Mouse (Mus musculus) testis, adult 2 months (tissue): ENCODE measurements around the gene Esrrg. TPM values are rescaled to one million over a fixed set of nuclear protein-coding genes. Genes with fewer than 3 reads are reported as not detected.

Experiments used
- H3K27ac ChIP-seq: fragments of 200-500 bp; 2 replicates; pipeline ENCODE4 v1.5.1; 2012; ENCODE audit warnings: low read depth, low read length; ENCODE audit not compliant: control insufficient read depth, insufficient read depth
- H3K27me3 ChIP-seq: fragments of 200-500 bp; 2 replicates; pipeline ENCODE4 v1.6.1; 2012; ENCODE audit warnings: mild to moderate bottlenecking, low read length, moderate library complexity; ENCODE audit not compliant: control insufficient read depth, insufficient read depth
- H3K36me3 ChIP-seq: fragments of 200-500 bp; 2 replicates; pipeline ENCODE4 v1.6.1; 2012; ENCODE audit warnings: mild to moderate bottlenecking, low read length; ENCODE audit not compliant: control insufficient read depth, insufficient read depth
- H3K4me1 ChIP-seq: fragments of 200-500 bp; 2 replicates; pipeline ENCODE4 v1.6.1; 2012; ENCODE audit warnings: low read length; ENCODE audit not compliant: control insufficient read depth, insufficient read depth
- H3K4me3 ChIP-seq: fragments of 200-500 bp; 2 replicates; pipeline ENCODE4 v1.5.1; 2012; ENCODE audit warnings: low read depth, mild to moderate bottlenecking, low read length, moderate library complexity, mixed read lengths; ENCODE audit not compliant: control insufficient read depth
- CTCF ChIP-seq: fragments of 200-500 bp; IDR thresholded peaks from 2 replicates; pipeline ENCODE4 v1.5.1; 2012; ENCODE audit warnings: low read depth, mild to moderate bottlenecking, inconsistent platforms, low read length, moderate library complexity; ENCODE audit not compliant: control insufficient read depth, insufficient read depth, insufficient replicate concordance
- POLR2A ChIP-seq: fragments of 200-500 bp; IDR thresholded peaks from 2 replicates; pipeline ENCODE4 v1.6.1; 2012; ENCODE audit warnings: low read depth, mild to moderate bottlenecking, inconsistent platforms, low read length, moderate library complexity; ENCODE audit not compliant: control insufficient read depth
- polyA plus RNA-seq: library from polyadenylated mRNA; depleted of rRNA; stranded (reverse); fragments of >200 nt; gene quantifications from 2 replicates; pipeline ENCODE4 v1.2.3, GENCODE M21; 2012

Esrrg gene
- polyA plus RNA-seq, 1 experiment: 0.28 TPM

GRCm38 (mm10) chr1:188080261-188080875, 471.8 kb downstream of the Esrrg start:
- Histone ChIP-seq H3K4me1 (no peaks in the 10 kb centered on the region), H3K36me3 (no peaks in the 10 kb centered on the region), H3K27me3 (no peaks in the 10 kb centered on the region), H3K4me3 (no peak overlapping the region), H3K27ac (no peak overlapping the region)
- TF ChIP-seq POLR2A (no peak), CTCF (no peak)

- Histone ChIP-seq H3K4me1 (no peaks in the 10 kb centered on the region), H3K4me3 (no peak overlapping the region), H3K27ac (no peak overlapping the region), H3K27me3 (no peaks in the 10 kb centered on the region), H3K36me3 (no peaks in the 10 kb centered on the region)
- TF ChIP-seq CTCF (no peak), POLR2A (no peak)
Measured at GRCm38 (mm10) chr1:188082665-188083640, 474.4 kb downstream of the Esrrg start.

- Histone ChIP-seq H3K27me3 (no peaks in the 10 kb centered on the region), H3K4me1 (no peaks in the 10 kb centered on the region), H3K4me3 (no peak overlapping the region), H3K36me3 (no peaks in the 10 kb centered on the region), H3K27ac (no peak overlapping the region)
- TF ChIP-seq CTCF (no peak), POLR2A (no peak)
Measured at GRCm38 (mm10) chr1:188085116-188085879, 476.7 kb downstream of the Esrrg start.

- no peak for TF ChIP-seq CTCF
- no peak for TF ChIP-seq POLR2A
- H3K27ac ChIP-seq: no peak overlapping the region; the same call in 1 of the 2 replicates
- H3K4me3 ChIP-seq: no peak overlapping the region
- no peaks in the 10 kb centered on the region for H3K4me1 ChIP-seq
- no peaks in the 10 kb centered on the region for H3K27me3 ChIP-seq
- no peaks in the 10 kb centered on the region for H3K36me3 ChIP-seq
Measured at GRCm38 (mm10) chr1:188093724-188094123, 485.1 kb downstream of the Esrrg start.

- H3K4me3 ChIP-seq: no peak overlapping the region
- no peak overlapping the region for H3K27ac ChIP-seq
- TF ChIP-seq POLR2A: no peak
- no peak for TF ChIP-seq CTCF
- no peaks in the 10 kb centered on the region for H3K4me1 ChIP-seq
- H3K27me3 ChIP-seq: no peaks in the 10 kb centered on the region
- H3K36me3 ChIP-seq: no peaks in the 10 kb centered on the region
Measured at GRCm38 (mm10) chr1:188101832-188102231, 493.2 kb downstream of the Esrrg start.

- no peaks in the 10 kb centered on the region for H3K36me3 ChIP-seq
- no peak for TF ChIP-seq POLR2A
- TF ChIP-seq CTCF: no peak
- no peaks in the 10 kb centered on the region for H3K4me1 ChIP-seq
- no peak overlapping the region for H3K4me3 ChIP-seq
- no peaks in the 10 kb centered on the region for H3K27me3 ChIP-seq
- no peak overlapping the region for H3K27ac ChIP-seq
Measured at GRCm38 (mm10) chr1:188103179-188103578, 494.6 kb downstream of the Esrrg start.

- Histone ChIP-seq H3K27me3 (no peaks in the 10 kb centered on the region), H3K27ac (no peak overlapping the region), H3K36me3 (no peaks in the 10 kb centered on the region), H3K4me1 (no peaks in the 10 kb centered on the region), H3K4me3 (no peak overlapping the region)
- TF ChIP-seq POLR2A (no peak), CTCF (no peak)
Measured at GRCm38 (mm10) chr1:188105516-188105915, 496.9 kb downstream of the Esrrg start.
